Mouse (Mus musculus) ovary, adult 18-20 months (tissue): ENCODE measurements at regions not wholly inside any gene's neighbourhood (a gene's known extent, or its start where the extent isn't known, plus 50 kb on each side); places are given as distances from the start of the nearest gene placed in this dataset.

Experiments
- DNase-seq: peaks from one replicate; pipeline ENCODE4 v3.0.0; 2022; ENCODE audit warnings: low spot score, mixed read lengths

GRCm38 (mm10) chr2:106455972-106456371, 237.1 kb upstream of the Mpped2 start:
- DNase-seq: no peak

- no peak for DNase-seq
These were observed 235.1 kb upstream of the Mpped2 start for GRCm38 (mm10) chr2:106458003-106458402.

DNA sequence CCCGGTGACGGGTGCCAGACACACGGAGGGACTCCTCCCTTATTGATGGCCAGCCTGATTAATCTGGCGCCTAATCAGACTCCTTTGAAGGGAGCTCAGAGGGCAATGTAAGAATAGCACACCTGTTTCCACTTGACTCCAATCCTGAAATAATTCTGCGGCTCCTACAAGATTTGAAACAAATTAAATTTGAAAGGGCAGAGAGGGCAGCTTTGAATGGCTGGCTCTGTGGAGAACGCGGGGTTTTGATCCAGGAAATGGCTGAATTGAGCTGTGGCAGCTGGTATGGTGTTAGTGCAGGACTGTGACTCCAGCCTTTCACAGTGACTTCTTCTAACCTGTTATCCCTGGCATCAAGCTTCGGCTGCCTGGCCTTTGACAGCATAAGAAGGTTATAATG, 232.0 kb upstream of the Mpped2 start:
- DNase-seq: no peak

DNA sequence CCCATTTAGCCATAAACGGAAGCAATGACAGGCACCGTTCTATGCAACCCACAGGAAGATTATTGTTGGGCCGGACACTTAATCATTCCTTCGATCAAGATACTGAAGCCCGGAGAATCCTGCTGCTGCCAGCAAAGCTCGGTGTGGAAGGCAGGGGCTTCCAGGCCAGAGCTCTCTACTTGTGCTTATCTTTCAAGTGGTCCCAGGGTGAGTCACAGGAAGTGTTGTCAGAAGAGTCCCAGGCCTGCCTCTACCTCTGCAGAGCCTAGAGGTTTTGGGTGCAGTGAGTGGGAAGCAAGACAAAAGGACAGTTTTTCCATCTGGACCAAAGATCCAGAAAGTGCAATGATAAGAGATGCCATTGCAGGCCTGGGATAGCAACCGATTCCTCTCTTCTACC, 231.6 kb upstream of the Mpped2 start:
- DNase-seq: no peak

DNA sequence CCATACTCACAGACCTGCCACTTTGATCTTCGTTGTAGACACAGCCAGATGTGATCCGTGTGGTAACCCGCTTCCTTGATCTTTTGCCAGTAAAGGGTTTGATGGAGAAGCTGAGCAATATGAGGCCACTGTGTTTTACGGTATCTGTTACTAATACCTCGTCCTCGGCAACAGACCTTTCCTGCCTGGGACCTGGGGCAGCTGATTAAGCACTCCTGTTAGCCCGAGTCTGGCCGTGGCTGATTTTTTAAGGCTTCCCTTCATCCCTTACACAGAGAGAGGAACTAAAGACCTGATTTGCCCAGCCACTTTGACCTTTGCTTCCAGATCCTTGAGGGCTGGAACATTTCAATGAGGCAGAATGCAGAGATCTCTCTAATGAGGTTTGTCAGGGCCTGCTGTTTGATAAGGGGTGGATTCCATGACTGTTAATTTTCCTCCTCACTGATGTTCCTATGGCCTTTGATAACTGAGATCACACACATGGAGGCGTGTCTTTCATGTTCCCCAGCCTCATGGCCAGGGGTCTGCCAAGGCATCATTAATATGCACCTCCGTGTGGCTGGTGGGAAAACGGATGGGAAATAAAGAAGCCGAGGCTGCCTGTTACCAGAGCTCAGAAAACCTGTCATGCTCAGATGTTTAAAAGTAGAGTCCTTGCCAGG, 231.0 kb upstream of the Mpped2 start:
- no peak for DNase-seq

GRCm38 (mm10) chr2:106465055-106465454, 228.0 kb upstream of the Mpped2 start:
- no peak for DNase-seq

DNA sequence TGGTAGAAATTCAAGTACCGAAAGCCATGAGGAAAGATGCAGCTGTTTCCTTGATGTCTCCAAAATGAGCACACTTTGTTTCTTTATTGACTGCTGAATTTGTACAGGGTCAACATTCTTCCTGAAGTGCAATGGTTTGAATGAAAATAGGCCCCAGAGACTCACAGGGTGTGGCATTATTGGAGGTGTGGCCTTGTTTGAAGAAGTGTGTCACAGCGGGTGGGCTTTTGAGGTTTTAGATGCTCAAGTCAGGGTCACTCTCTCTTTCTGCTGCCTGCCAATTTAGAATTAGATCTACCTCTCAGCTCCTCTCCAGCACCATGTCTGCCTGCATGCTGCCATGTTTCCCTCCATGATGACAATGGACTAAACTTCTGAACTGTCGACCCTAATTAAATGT, 227.2 kb upstream of the Mpped2 start:
- DNase-seq: no peak

DNA sequence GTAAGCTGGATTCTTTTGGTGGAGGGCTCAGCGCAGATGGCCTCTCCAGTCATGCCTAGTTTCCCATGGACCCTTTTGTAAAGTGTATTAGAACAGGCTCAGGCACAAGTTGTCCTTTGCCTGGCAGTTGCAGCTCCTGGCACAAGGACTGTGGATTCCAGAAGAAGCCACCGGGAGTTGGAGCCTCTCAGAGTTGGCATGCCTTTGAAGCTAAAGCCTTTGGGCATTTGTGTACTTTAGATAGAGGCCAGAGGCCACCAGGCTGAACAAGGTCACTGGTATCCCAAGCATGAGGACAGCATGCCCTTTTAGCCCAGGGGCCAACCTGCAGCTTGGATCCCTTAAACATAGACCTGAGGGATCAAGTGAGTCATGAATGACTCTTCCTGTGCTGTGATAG, 223.9 kb upstream of the Mpped2 start:
- no peak for DNase-seq

GRCm38 (mm10) chr2:106473458-106473857, 219.6 kb upstream of the Mpped2 start:
- no peak for DNase-seq

DNA sequence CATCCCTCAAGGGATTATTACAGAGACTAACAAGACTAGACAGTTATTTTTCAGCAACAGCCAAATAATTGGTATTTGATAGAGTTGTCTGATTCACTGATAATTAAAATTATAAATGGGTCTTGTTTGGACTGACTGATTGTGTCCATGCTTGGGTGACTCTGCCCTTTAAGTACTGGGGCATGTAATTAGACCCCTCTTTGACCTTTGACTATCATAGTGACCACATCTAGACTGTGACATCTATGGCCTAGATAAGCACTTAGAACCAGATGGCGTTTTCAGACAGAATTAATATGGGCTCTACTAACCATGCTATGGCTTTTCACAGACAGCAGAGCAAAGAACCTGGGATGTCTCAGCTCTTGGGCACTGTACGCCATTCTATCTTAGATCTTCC, 215.1 kb upstream of the Mpped2 start:
- no peak for DNase-seq

GRCm38 (mm10) chr2:106487335-106488082, 205.6 kb upstream of the Mpped2 start:
- no peak for DNase-seq

DNA sequence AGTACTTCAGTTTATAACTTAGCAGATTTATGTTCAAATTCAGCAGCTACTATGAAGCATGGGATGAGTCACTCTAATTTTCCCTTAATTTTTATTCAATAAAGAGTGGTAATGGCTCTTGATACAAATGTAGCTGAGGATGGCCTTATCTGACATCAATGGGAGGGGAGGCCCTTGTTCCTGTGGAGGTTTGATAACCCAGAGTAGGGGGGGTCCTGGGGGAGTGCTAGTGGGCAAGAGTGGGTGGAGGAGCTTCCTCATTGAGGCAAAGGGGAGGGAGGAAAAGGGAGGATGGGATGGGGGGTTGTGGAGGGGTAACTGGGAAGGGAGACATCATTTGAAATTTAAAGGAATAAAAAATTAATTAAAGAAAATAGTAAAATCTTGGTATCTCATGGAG, 194.3 kb upstream of the Mpped2 start:
- DNase-seq: no peak

- no peak for DNase-seq
These were observed 193.7 kb upstream of the Mpped2 start for GRCm38 (mm10) chr2:106499227-106499928.

- no peak for DNase-seq
These were observed 188.1 kb upstream of the Mpped2 start for GRCm38 (mm10) chr2:106504933-106505420.

- DNase-seq: no peak
These were observed 181.2 kb upstream of the Mpped2 start for GRCm38 (mm10) chr2:106511889-106512288.

DNA sequence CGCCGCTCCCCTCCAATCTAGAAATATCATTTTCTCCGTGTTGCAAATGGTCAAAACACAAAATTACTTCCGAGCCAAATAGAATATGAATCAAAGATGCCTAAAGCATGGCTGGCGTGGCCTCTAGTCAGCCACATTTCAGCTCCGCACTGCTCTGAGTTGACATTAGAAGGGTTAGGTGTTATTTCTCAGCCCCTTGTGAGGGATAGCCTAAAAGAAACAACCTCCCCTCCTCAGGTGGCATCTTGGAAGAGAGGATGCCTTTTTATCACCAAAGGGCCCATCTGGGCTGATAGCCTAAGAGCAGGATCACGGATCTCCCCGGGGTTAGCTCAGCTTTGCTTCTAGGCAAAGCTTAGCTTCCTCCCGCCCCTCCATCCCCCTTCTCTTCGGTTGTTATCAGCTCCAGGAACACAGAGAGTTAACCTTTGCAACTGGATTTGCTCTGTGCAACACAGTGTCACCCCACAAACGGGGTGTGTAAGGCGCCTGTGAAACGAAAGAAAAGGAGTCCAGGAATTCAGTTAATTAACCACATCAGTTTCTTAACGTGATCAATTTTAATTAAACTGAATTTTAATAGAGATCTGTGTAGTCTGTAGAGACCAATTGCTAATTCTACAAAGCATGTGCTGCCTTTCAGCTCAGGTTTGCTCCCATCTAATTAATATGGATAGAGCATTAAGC, 180.6 kb upstream of the Mpped2 start:
- DNase-seq: no peak

DNA sequence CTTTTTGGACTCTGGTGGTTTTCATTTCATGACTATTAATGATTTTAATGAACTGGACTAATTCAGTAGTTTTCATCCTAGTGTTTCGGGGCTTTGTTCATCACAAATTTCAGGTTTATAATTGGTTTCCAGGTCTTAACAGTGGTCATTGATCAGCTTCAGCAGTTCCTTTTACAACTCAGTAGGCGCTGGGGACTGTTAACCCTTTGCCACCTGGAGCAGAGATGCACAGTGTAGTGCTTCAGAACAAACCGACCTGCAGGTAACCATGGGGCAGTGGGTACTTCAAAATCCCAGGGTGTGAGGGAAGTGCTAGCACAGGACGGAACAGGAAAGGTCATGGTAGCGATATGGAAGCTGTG, 180.1 kb upstream of the Mpped2 start:
- no peak for DNase-seq

DNA sequence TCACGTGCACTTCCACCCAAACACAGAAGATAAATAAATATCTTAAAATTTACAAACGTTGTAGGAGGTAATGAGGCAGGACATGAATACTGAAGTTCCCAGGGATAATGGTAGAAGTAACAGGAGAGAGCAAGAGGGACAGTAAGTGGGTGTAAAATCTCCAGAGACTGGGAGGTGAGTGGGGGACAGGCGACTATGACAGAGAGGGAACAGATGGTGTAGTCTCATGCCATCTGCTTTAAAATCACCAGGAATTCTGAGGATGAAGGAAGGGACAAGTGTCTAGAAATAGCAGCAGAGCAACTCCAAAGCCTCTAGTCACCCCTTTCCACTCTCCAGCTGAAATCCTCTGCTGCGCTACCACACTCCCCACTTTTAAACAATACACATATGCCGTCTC, 175.8 kb upstream of the Mpped2 start:
- DNase-seq: no peak

- no peak for DNase-seq
These were observed 170.1 kb upstream of the Mpped2 start for GRCm38 (mm10) chr2:106522961-106523360.

DNA sequence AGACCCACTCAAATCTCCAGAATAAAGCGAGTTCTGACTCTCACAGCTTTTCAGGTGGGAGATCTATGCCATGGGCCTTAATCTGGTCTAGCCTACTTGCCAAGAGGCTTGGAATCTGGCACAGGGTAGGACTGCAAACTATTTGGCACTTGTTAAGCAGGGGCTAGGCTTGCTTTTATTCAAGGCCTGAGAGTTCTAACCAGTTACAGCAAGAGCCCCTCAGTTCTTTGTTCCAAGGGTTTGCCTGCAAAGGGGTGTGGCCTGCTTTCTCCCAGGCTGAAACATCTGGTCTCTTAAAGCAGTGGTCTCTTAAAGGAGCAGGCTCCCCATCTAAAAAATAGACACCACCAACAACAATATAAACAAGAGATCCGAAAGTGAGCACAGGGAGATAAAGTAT, 166.1 kb upstream of the Mpped2 start:
- no peak for DNase-seq

GRCm38 (mm10) chr2:106529247-106529646, 163.8 kb upstream of the Mpped2 start:
- DNase-seq: no peak

DNA sequence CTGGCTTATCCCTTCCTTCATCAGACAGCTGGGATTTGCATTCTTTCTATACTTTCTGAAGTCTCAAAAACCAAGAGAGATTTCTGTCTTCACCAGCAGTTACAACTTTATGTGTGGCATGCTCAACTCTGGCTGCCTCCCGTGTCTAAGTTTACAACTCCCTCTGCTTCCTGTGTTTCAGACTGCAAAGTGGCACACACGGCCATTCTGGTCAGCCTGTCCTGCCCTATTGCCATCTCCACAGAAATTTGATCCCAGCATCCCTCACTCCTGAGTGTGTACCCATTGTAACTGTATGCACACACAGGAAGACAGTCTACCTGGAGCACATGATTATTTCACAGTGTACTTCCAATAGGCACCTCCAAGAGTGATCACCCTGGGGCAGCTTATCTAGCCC, 163.3 kb upstream of the Mpped2 start:
- DNase-seq: no peak

DNA sequence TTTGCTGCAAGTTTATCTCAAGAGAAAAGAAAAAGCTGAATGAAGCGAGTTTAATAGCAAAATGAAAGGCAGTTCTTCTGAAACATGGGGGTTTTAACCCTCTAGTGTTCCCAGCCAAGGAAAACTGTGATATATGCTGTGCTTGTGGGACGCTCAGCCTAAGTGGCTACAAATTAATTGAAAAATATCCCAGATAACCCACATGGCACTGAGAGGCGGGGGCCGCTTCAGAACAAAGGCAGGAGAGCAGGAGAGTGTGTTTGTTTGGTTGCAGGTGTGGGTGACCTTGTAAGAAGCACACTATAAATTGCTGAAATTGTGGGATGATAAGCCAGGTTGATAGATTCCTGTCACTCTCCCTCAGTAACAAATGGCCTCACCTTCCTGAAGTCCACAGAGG, 154.7 kb upstream of the Mpped2 start:
- DNase-seq: no peak
